Mouse (Mus musculus): ENCODE results near the gene Ric8b. TPM values are rescaled to one million over a fixed set of nuclear protein-coding genes. Genes with fewer than 3 reads are reported as not detected.

Ric8b gene
- polyA plus RNA-seq, 1 experiment from 2014 or later, result 19.2 TPM

DNA sequence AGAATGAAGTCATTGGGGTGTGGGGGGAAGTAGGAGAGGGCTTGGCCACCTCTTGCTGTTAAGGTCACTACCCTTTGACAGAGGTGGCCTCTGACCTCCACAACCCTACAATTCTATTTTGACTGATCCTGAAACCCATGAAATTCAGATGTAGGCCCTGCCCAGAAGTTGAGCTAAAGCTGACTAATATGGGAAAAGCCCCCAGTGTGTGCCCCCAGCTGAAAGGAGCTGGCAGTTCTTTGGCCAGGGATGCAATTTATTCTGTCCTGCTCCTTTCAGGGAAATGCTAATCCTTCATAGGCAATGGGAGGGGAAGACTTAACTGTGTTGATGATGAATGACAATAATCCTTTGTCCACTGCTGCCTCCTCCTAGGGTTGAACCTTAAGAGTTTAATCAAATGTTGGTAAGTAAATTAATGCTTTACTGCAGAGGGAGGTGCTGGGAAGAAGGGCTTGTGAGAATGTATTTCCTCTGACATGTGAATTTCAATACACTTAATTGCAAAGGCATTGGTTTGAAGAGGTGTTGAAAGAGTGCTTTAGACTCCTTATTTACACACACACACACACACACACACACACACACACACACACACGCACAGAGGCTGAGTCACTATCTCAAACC lies 6.5 kb upstream of the Ric8b start:
- Histone ChIP-seq H3K4me1 (no peaks in the 10 kb centered on the region), H3K9ac (no peak overlapping the region), H3K27ac (no peak overlapping the region), H3K9me3 (no peaks in the 10 kb centered on the region), H3K27me3 (replicated peaks) (no peaks in the 10 kb centered on the region), H3K4me2 (no peak overlapping the region), H3K36me3 (no peaks in the 10 kb centered on the region), H3K4me3 (replicated peaks) (no peak overlapping the region)
- ATAC-seq (ENCODE audit: insufficient read depth, low FRiP score, low read depth), result no peak
- WGBS, result 63% methylated on average over 1 of the region's 1 CpGs

DNA sequence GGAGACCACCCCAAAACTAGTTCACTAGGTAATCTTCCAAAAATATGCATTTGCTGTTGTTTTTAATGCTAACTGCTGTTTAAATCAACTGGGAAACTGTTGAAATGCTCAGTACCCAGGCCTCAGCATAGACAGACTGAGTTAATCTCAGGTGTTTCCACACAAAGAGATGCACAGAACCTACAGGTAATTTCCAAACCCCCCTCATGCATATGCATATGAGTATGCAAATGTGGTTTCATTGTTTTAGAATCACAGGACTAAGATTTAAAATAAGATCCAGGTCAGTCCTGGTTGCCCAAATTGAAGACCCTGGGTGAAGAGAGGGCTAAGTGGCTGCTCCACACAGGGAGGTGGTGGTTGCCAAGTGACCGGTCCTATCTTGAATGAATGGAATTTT lies 4.3 kb upstream of the Ric8b start:
- H3K9ac ChIP-seq, result no peak overlapping the region
- no peaks in the 10 kb centered on the region for H3K36me3 ChIP-seq
- WGBS, result 82% methylated on average over 1 of the region's 1 CpGs
- H3K27ac ChIP-seq, result no peak overlapping the region
- peaks cover 3% of the 10 kb centered on the region; the same call in 1 of the 2 replicates for H3K4me1 ChIP-seq
- no peaks in the 10 kb centered on the region for H3K9me3 ChIP-seq
- H3K27me3 ChIP-seq (replicated peaks), result no peaks in the 10 kb centered on the region
- no peak overlapping the region for H3K4me2 ChIP-seq
- no peak for ATAC-seq (ENCODE audit: insufficient read depth, low FRiP score, low read depth)
- H3K4me3 ChIP-seq (replicated peaks), result no peak overlapping the region

DNA sequence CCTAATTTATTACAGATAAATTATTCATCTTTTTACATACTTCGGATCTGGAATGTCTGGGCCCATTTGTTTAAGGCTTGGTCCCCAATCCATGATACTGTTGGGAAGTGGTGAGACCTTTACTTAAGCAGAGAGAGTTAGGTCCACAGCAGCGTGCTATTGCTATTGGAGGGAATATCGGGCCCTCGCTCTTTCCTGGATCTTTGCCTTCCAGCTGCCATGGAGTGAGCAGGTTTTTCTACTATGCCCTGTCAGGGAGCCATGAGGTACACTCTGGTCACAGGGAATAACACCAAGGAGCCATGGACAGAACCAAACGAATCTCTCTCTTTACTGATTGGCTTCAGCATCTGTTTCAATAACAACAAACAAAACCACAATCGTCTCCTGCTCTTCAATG lies 1.9 kb upstream of the Ric8b start:
- no peaks in the 10 kb centered on the region for H3K36me3 ChIP-seq
- no peak for ATAC-seq (ENCODE audit: insufficient read depth, low FRiP score, low read depth)
- H3K27me3 ChIP-seq (replicated peaks), result no peaks in the 10 kb centered on the region
- H3K4me2 ChIP-seq, result no peak overlapping the region
- H3K4me3 ChIP-seq (replicated peaks), result no peak overlapping the region
- 80% methylated on average over 6 of the region's 6 CpGs for WGBS
- peaks cover 11% of the 10 kb centered on the region for H3K4me1 ChIP-seq
- H3K9ac ChIP-seq, result no peak overlapping the region
- no peak overlapping the region for H3K27ac ChIP-seq
- no peaks in the 10 kb centered on the region for H3K9me3 ChIP-seq

DNA sequence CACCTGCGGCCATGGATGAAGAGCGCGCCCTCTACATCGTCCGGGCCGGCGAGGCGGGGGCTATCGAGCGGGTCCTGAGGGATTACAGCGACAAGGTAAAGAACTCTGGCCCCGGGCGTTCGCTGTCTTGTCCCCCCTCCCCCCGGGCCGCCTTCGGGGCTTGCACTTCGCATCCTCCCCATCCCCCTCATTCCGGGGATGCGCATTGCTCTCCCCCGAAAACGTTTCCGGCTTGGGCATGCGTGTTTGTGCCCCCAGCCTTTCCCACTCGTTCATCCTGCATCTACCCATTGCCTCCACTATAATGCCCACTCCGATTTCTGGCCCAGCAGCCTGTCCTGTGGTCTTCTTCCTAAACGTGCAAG lies 297 bp downstream of the Ric8b start:
- Histone ChIP-seq H3K4me1 (peaks cover 11% of the 10 kb centered on the region), H3K4me3 (replicated peaks) (peak overlapping the region; percentile 97), H3K27ac (peak overlapping the region; percentile 97), H3K27me3 (replicated peaks) (no peaks in the 10 kb centered on the region), H3K36me3 (no peaks in the 10 kb centered on the region), H3K4me2 (peak overlapping the region; percentile 81), H3K9me3 (no peaks in the 10 kb centered on the region), H3K9ac (peak overlapping the region; percentile 89)
- ATAC-seq (ENCODE audit: insufficient read depth, low FRiP score, low read depth), result no peak
- under 1% methylated on average over 26 of the region's 27 CpGs for WGBS

DNA sequence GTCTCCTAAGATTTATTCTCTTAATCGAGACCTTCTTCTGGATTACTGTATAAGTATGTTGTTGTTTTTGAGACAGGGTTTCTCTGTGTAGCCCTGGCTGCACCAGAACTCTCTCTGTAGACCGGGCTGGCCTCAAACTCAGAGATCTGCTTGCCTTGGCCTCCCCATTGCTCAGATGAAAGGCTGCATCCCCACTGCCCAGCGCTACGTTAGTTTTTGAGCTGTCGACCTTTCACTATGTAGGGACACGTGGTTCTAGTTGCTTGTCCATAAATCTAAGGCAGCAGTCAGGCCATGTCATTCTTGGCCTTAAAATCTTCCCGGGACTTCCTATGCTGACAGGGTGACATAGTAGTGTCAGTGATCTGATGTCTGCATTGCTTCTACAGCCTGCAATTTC lies 8.9 kb downstream of the Ric8b start:
- no peaks in the 10 kb centered on the region for H3K36me3 ChIP-seq
- 52% methylated on average over 7 of the region's 7 CpGs for WGBS
- H3K27me3 ChIP-seq (replicated peaks), result no peaks in the 10 kb centered on the region
- H3K4me1 ChIP-seq, result peaks cover 6% of the 10 kb centered on the region; the same call in 1 of the 2 replicates
- no peaks in the 10 kb centered on the region for H3K9me3 ChIP-seq
- no peak for ATAC-seq (ENCODE audit: insufficient read depth, low FRiP score, low read depth)
- H3K4me3 ChIP-seq (replicated peaks), result no peak overlapping the region
- no peak overlapping the region for H3K27ac ChIP-seq
- no peak overlapping the region for H3K4me2 ChIP-seq
- H3K9ac ChIP-seq, result no peak overlapping the region

DNA sequence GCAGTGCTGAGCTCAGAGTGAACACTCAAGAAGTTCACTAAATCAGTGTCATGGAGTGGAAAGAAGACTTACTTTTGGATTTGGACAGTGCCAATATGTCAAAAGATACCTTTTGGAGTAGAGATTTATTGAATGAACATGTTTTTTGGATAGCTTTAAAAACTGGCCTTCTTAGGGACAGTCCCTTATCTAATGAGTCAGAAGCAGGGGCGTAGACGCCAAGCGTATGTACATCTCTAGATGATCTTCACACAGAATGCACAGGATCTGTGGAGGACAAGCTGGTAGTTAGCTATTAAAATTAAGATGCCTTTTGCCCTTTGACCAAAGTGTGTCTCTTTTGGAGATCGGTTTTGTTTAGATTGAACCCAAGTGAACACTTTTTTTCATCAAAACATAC lies 9.5 kb downstream of the Ric8b start:
- WGBS, result 79% methylated on average over 4 of the region's 4 CpGs

DNA sequence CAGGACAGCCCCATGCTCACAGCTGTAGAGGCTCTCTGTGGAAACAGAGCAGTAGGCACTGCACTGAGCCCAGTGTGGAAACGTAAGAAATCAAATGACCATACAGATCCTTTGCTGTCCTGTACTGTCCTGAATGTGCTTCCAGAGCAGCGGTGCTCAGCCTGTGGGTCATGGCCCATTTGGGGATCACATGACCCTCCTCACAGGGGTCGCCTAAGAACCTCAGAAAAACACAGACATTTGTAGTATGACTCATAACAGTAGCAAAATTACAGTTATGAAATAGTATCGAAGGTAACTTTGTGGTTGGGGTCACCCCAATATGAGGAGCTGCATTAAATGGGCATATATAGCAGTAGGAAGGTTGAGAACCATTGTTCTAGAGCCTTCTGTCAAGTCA lies 11.0 kb downstream of the Ric8b start:
- H3K27me3 ChIP-seq (replicated peaks), result no peaks in the 10 kb centered on the region
- no peaks in the 10 kb centered on the region for H3K36me3 ChIP-seq
- no peak overlapping the region for H3K27ac ChIP-seq
- no peak overlapping the region for H3K9ac ChIP-seq
- ATAC-seq (ENCODE audit: insufficient read depth, low FRiP score, low read depth), result no peak
- H3K4me1 ChIP-seq, result peaks cover 6% of the 10 kb centered on the region; the same call in 1 of the 2 replicates
- no peak overlapping the region for H3K4me3 ChIP-seq (replicated peaks)
- no peaks in the 10 kb centered on the region for H3K9me3 ChIP-seq
- WGBS, result 77% methylated on average over 4 of the region's 4 CpGs
- no peak overlapping the region for H3K4me2 ChIP-seq

More for the DNA sequence above, 9.5 kb downstream of the Ric8b start:
- Histone ChIP-seq H3K4me1 (peaks cover 6% of the 10 kb centered on the region; the same call in 1 of the 2 replicates), H3K27me3 (replicated peaks) (no peaks in the 10 kb centered on the region), H3K27ac (no peak overlapping the region), H3K36me3 (no peaks in the 10 kb centered on the region), H3K4me2 (no peak overlapping the region), H3K4me3 (replicated peaks) (no peak overlapping the region), H3K9me3 (no peaks in the 10 kb centered on the region), H3K9ac (no peak overlapping the region)
- ATAC-seq (ENCODE audit: insufficient read depth, low FRiP score, low read depth), result no peak

DNA sequence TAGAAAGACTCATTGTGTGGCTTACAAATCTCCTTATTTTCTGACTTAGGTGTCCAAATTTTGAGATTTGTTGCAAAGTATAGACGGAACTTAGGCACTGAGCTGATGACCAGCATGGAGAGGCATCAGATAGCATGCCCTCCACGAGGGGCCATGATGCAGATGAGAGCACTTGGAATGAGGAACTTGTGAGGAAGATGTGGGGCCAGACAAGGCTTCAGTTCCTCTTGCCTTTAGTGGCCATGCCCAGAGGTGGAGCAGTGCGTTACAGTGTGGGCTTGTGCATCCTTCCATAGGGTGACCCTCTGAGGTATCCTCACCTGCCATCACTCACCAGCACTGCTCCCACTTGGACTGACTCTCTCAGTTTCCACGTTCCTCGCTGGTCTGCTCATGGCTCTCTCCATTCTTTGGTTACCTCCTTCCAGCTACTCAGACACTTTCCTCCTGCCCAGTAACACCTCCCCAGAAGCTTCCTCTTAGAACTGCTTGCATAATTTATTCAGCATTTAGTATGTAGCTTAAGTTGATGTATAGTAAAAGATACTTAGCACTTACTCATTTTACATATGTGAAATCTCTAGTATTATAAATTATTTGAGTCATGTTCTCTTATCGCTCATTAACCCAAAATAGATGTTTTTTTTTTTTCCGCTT lies 18.3 kb downstream of the Ric8b start:
- Histone ChIP-seq H3K27ac (no peak overlapping the region), H3K9ac (no peak overlapping the region), H3K36me3 (no peaks in the 10 kb centered on the region), H3K4me1 (no peaks in the 10 kb centered on the region; the same call in 1 of the 2 replicates), H3K9me3 (no peaks in the 10 kb centered on the region), H3K4me3 (replicated peaks) (no peak overlapping the region), H3K27me3 (replicated peaks) (no peaks in the 10 kb centered on the region), H3K4me2 (no peak overlapping the region)
- 80% methylated on average over 7 of the region's 7 CpGs for WGBS
- ATAC-seq (ENCODE audit: insufficient read depth, low FRiP score, low read depth), result no peak

DNA sequence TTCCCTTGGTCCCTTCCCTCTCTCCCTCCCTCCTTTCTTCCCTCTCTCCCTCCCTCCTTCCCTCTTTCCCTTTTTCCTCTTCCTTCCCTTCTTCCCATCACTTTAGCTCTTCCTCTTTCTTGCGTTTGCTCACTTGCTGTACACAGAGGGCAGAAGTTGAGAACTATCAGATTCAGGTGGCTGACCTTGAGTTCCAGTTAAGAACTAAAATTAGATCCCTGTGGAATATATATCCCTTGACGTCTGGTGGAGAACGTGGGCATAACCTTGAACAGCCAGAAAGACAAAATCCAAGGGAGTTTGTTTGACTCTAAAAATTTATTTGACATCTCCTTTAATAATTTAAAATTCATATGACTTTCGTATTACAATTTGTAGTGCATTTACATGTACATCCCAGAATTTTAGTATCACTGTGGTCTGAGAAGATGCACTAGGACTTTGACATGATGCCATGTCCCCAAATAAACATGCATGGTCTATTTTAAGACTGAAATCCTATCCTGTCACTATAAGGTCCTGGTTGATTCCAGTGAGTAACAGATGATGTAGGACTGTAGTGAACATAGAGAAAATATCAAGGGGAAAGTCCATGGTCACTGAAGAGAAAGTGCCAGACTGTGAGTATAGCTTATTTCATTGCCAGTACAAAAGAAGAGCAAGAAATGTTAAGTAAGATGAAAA lies 19.6 kb downstream of the Ric8b start:
- WGBS, result 67% methylated on average over 4 of the region's 4 CpGs
- H3K4me2 ChIP-seq, result no peak overlapping the region
- no peak overlapping the region for H3K4me3 ChIP-seq (replicated peaks)
- H3K27ac ChIP-seq, result no peak overlapping the region
- H3K9ac ChIP-seq, result no peak overlapping the region
- no peaks in the 10 kb centered on the region for H3K4me1 ChIP-seq
- no peak for ATAC-seq (ENCODE audit: insufficient read depth, low FRiP score, low read depth)
- H3K9me3 ChIP-seq, result no peaks in the 10 kb centered on the region
- no peaks in the 10 kb centered on the region for H3K36me3 ChIP-seq
- no peaks in the 10 kb centered on the region for H3K27me3 ChIP-seq (replicated peaks)

DNA sequence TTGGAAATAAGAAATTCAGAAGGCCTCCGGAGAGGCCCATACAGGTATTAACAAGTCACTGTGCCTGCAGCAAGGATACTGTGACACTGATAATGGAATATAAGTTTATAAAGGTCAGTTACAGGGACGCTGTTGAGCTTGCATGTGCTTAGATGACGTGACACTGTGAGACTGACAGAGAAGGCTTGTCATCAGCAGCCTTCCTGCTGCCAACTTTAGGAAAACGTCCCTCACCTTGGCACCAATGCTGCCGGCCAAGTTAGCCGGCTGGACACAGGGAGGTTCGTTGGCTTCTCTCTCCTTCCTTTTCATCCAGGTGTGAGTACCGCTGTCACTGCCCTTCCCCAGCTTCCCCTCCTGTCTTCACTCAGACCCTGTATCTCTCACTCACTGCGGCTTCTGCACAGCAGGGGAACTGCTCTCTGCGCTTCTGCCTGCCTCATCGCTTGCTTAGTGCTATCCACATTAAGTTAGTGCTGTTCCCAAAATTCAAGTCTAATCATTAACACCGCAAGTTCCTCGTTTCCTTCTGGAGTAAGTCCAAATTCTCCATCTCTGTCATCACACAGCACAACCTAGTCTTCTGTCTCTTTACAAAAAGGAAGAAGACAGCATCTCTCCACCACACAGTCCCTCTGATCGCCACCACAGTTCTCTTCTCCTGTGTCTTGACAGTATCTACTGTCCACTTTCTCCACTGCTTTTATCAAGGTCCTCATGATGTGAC lies 20.8 kb downstream of the Ric8b start:
- Histone ChIP-seq H3K4me1 (no peaks in the 10 kb centered on the region), H3K4me2 (no peak overlapping the region), H3K4me3 (replicated peaks) (no peak overlapping the region), H3K27ac (no peak overlapping the region), H3K27me3 (replicated peaks) (no peaks in the 10 kb centered on the region), H3K36me3 (no peaks in the 10 kb centered on the region), H3K9ac (no peak overlapping the region), H3K9me3 (no peaks in the 10 kb centered on the region)
- ATAC-seq (ENCODE audit: insufficient read depth, low FRiP score, low read depth), result no peak
- WGBS, result 79% methylated on average over 14 of the region's 14 CpGs

DNA sequence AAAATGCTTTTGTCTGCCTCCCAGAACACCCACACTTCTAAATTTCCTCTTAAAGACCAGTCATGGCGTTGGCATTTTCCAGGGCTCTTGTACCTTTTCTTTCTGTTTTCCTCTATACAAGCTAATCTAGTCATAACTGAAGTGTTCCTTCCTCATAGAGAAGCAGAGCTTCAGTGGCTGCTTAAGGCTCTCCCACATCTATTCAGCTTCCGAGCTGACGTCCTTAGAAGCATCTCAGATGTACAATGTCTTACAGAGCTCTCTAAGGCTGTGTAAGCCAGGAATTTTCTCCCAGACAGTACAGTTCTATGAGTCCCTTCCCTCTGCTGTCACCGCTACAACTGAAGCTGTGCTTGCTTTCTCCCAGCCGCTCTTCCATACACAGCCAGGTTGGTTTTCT lies 21.5 kb downstream of the Ric8b start:
- H3K4me2 ChIP-seq, result no peak overlapping the region
- WGBS, result 84% methylated on average over 5 of the region's 5 CpGs
- H3K4me3 ChIP-seq (replicated peaks), result no peak overlapping the region
- ATAC-seq (ENCODE audit: insufficient read depth, low FRiP score, low read depth), result no peak
- H3K9me3 ChIP-seq, result no peaks in the 10 kb centered on the region
- no peak overlapping the region for H3K9ac ChIP-seq
- no peaks in the 10 kb centered on the region for H3K27me3 ChIP-seq (replicated peaks)
- no peaks in the 10 kb centered on the region for H3K36me3 ChIP-seq
- H3K4me1 ChIP-seq, result no peaks in the 10 kb centered on the region
- H3K27ac ChIP-seq, result no peak overlapping the region

DNA sequence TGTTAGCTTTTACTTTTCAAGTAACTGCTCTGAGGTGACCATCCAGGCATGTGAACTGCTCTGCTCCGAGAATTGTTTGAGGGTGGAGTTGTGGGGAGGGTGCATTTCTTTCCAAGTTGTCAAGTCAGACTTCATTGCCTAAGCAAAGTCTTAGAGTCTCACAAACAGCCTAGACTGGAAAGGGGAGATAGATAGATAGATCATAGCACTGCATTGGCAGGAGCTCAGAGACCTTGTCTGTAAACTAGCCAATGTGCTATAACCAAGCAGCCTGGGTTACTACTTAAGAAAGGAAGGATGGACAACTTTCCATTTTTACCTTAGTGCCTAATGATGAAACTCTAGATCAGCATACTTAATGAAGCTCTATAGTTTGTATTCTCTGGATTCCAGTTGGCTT lies 22.9 kb downstream of the Ric8b start:
- Histone ChIP-seq H3K4me2 (no peak overlapping the region), H3K27ac (no peak overlapping the region), H3K4me1 (no peaks in the 10 kb centered on the region), H3K9ac (no peak overlapping the region), H3K36me3 (no peaks in the 10 kb centered on the region), H3K9me3 (no peaks in the 10 kb centered on the region), H3K4me3 (replicated peaks) (no peak overlapping the region), H3K27me3 (replicated peaks) (no peaks in the 10 kb centered on the region)
- ATAC-seq (ENCODE audit: insufficient read depth, low FRiP score, low read depth), result no peak
- WGBS, result 50% methylated on average over 1 of the region's 1 CpGs

All from stomach, embryonic 15.5 days (tissue).